Mouse (Mus musculus): Measurements from ENCODE around the gene Serpinb9d.
"Not testable (repeated sequence)": the region's sequence is repeated elsewhere in the genome, so short reads cannot be mapped to it uniquely, and the experiment has no call there.

The Serpinb9d gene

DNA sequence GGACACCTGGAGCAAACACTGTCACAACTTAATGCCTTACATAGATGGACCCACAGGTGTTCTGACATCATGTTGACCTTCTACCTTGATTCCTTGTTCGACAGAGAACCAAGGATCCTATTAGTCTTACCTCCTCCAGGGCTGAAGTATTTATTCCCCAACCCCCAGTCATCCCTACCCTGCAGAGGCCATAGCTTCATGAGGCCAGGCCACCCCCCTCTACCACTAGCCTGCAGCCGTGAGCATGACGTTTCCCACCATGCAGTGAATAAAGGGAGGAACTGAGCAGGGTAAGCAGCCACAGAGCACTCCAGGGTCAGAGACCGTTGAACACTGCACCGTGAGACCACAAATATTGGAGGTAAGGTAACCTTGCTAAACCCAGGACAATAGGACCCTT, at the start of gene Serpinb9d:
TSS of gene Serpinb9d (plus strand) at position 301 of the 400 bp plus-strand sequence.
- no peak for DNase-seq (ENCODE audit: extremely low read depth, low read depth)

DNA sequence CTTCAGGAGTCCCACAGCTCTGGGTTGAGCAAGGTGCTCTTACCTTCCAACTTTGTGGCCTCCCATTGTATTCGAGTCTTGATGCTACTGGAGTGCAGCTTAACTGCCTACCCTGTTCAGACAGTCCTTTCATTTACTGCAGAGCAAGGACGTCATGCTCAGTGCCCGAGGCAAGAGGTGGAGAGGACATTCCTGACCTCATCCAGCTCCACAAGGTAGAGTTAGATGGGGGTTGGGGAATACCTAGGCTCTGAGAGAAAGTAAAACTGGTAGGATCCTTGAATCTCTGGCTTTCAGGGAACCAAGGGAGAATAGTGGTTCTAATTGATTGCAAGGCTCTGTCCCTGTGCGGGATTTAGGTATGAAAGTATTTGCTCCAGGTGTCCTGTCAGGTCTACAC, 33.1 kb upstream of the Serpinb9d start, which contains the start of gene Serpinb9c:
TSS of gene Serpinb9c (minus strand) at position 101 of the 400 bp plus-strand sequence.
- DNase-seq (ENCODE audit: extremely low read depth, low read depth), result no peak

DNA sequence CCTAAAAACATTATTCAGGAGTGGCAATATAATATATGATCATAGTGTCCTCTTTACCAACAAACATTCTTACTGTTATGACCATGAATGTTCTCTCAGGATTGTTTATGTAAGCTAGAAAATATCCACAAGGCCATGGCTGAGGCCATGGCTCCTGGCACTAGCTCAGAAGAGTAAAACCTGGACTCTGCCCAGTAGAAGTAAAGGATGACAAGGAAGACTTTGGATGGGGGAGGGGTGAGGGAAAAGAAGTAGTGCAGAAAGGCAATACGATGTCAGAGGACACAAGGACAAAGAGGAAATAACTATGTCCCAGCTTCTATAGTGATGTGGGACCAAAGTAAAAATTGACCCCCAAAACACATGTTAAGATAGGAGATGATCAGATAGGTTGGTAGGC, 2.3 kb upstream of the Serpinb9d start:
- DNase-seq (ENCODE audit: extremely low read depth, low read depth), result not testable (repeated sequence)

DNA sequence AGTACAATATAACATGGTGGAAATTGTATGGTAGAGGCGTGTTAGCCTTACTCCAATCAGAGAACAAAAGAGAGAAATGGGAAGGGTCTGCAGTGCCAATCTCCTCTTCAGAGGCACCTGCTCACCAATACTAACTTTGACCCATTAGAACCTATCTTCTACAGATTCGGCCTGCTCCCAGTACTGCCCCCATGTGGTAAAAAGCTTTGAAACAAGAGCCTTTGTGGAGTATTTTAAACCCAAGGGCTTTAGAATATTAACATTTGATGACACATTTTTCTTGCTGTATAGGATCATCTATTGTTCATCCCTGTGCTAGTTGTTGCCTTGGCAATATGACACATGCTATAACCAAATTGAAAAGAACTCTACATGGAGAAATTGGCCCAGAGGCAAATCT, 7.0 kb downstream of the Serpinb9d start:
- no peak for DNase-seq (ENCODE audit: extremely low read depth, low read depth)

DNA sequence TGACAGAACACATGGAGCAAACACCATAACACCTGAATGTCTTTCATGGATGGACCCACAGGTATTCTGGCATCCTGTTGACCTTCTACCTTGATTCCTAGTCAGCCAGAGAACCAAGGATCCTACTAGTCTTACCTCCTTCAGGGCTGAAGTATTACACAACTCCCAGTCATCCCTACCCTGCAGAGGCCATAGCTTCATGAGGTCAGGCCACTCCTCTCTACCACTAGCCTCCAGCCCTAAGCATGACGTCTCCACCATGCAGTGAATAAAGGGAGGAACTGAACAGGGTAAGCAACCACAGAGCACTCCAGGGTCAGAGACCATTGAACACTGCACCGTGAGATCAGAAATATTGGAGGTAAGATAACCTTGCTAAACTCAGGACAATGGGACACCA, 56.6 kb downstream of the Serpinb9d start, which contains the start of gene Serpinb9e:
TSS of gene Serpinb9e (plus strand) at position 301 of the 400 bp plus-strand sequence.
- not testable (repeated sequence) for DNase-seq (ENCODE audit: extremely low read depth, low read depth)
